ENCODE assay signal across 8 mouse cellular contexts in the genomic region with DNA sequence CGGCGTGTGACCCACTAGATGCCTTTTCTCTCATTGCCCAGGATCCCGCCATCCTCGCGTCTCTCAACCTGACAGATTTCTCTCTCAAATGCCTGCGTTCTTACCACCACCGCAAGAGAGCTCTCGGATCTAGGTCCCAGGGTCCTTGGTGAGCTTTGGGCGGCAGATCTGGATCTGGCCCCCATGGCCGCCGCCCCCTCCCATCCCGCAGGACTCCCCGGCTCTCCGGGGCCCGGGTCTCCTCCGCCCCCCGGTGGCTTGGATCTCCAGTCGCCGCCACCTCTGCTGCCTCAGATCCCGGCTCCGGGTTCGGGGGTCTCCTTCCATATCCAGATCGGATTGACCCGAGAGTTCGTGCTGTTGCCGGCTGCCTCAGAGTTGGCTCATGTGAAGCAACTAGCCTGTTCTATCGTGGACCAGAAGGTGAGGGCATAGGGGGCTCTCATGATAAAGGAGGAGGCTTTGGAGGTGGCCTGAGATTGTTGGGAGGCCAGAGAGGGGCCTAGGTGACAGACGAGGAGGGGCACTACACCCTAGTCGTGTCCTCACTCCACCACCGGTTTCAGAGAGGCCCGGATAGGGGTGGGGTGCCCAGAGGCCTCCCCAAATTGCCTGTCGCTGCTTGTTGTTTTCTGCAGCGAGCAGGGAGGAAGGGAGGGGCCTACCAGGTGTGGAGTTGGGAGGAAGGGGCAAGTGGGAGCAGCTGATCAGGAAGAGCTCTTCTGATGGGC. TPM values are rescaled to one million over a fixed set of nuclear protein-coding genes. Genes with fewer than 3 reads are reported as not detected.
A peak's percentile ranks its signal among the peaks of the same experiment; 100 is the strongest.
DNase-seq lines count a peak whose midpoint lies in the region; ATAC-seq and TF ChIP-seq lines count a peak whose summit lies in the region.

No protein-coding gene starts in this region.

- WGBS in embryonic facial prominence, embryonic 14.5 days, result under 1% methylated on average over 31 of the region's 33 CpGs
- WGBS in hindbrain, embryonic 12.5 days, result 2% methylated on average over 33 of the region's 33 CpGs
- WGBS in limb, embryonic 15.5 days, result under 1% methylated on average over 32 of the region's 33 CpGs
- WGBS in midbrain, embryonic 15.5 days, result 2% methylated on average over 33 of the region's 33 CpGs

- intact Hi-C loops in gastrocnemius, adult 2 months (cut with DNase I), result no loop called here
- intact Hi-C loops in gastrocnemius, postnatal 14 days (cut with DNase I; ENCODE audit: low total_unique reads), result no loop called here

- H3K4me2 ChIP-seq in embryonic facial prominence, embryonic 14.5 days (ENCODE audit: low read depth, low read length), result peak overlapping the region; percentile 96
- peak overlapping the region; percentile 92 for H3K4me2 ChIP-seq in hindbrain, embryonic 12.5 days (replicated peaks)
- peak overlapping the region; percentile 92 for H3K4me2 ChIP-seq in limb, embryonic 15.5 days
- peak overlapping the region; percentile 94 for H3K4me2 ChIP-seq in midbrain, embryonic 15.5 days

- peak; percentile 44 for DNase-seq in gastrocnemius, adult 2 months
- DNase-seq in gastrocnemius, postnatal 14 days, result no peak
- peak; percentile 73 for DNase-seq in embryonic facial prominence, embryonic 14.5 days (ENCODE audit: low spot score)
- peak; percentile 89 for DNase-seq in thymus, postnatal 14 days
- DNase-seq in frontal cortex, postnatal 36 days (ENCODE audit: low spot score in 2 of 2), result no peak

- H3K9me3 ChIP-seq in embryonic facial prominence, embryonic 14.5 days (ENCODE audit: control insufficient read depth, low read length), result no peaks in the 10 kb centered on the region
- no peaks in the 10 kb centered on the region for H3K9me3 ChIP-seq in hindbrain, embryonic 12.5 days (replicated peaks)
- H3K9me3 ChIP-seq in limb, embryonic 15.5 days, result no peaks in the 10 kb centered on the region
- H3K9me3 ChIP-seq in midbrain, embryonic 15.5 days, result no peaks in the 10 kb centered on the region

- H3K4me1 ChIP-seq in embryonic facial prominence, embryonic 14.5 days (ENCODE audit: control insufficient read depth, insufficient read depth, low read length), result peaks cover 24% of the 10 kb centered on the region
- H3K4me1 ChIP-seq in hindbrain, embryonic 12.5 days, result peaks cover 31% of the 10 kb centered on the region
- peaks cover 36% of the 10 kb centered on the region for H3K4me1 ChIP-seq in limb, embryonic 15.5 days
- peaks cover 27% of the 10 kb centered on the region for H3K4me1 ChIP-seq in midbrain, embryonic 15.5 days

- H3K36me3 ChIP-seq in embryonic facial prominence, embryonic 14.5 days (ENCODE audit: control insufficient read depth, insufficient read depth, low read length), result peaks cover 44% of the 10 kb centered on the region
- H3K36me3 ChIP-seq in hindbrain, embryonic 12.5 days, result peaks cover 30% of the 10 kb centered on the region
- H3K36me3 ChIP-seq in limb, embryonic 15.5 days, result peaks cover 45% of the 10 kb centered on the region
- peaks cover 25% of the 10 kb centered on the region for H3K36me3 ChIP-seq in midbrain, embryonic 15.5 days (replicated peaks)

- peak overlapping the region; percentile 86 for H3K9ac ChIP-seq in embryonic facial prominence, embryonic 14.5 days (ENCODE audit: low read depth, low read length)
- peak overlapping the region; percentile 76 for H3K9ac ChIP-seq in hindbrain, embryonic 12.5 days
- H3K9ac ChIP-seq in limb, embryonic 15.5 days, result peak overlapping the region; percentile 62
- H3K9ac ChIP-seq in midbrain, embryonic 15.5 days, result peak overlapping the region; percentile 53

- H3K4me3 ChIP-seq in gastrocnemius, adult 2 months, result peak overlapping the region; percentile 92
- peak overlapping the region; percentile 68 for H3K4me3 ChIP-seq in embryonic facial prominence, embryonic 14.5 days (ENCODE audit: low read depth, low read length)
- peak overlapping the region; percentile 51 for H3K4me3 ChIP-seq in hindbrain, embryonic 12.5 days
- peak overlapping the region; percentile 62 for H3K4me3 ChIP-seq in limb, embryonic 15.5 days
- H3K4me3 ChIP-seq in midbrain, embryonic 15.5 days, result peak overlapping the region; percentile 64

- peak; percentile 9; the same call in 1 of the 2 replicates for ATAC-seq in embryonic facial prominence, embryonic 14.5 days (ENCODE audit: low read depth)
- ATAC-seq in hindbrain, embryonic 12.5 days (ENCODE audit: low FRiP score), result 0 out of 2 replicates have a peak, but pooled peaks have one; percentile 17
- ATAC-seq in limb, embryonic 15.5 days (ENCODE audit: insufficient number of reproducible peaks, low FRiP score, low TSS enrichment, low read depth), result no peak
- ATAC-seq in midbrain, embryonic 15.5 days (replicated peaks), result peak; percentile 13; the same call in 1 of the 2 replicates

- H3K27ac ChIP-seq in gastrocnemius, adult 2 months, result peak overlapping the region; percentile 93
- peak overlapping the region; percentile 88 for H3K27ac ChIP-seq in embryonic facial prominence, embryonic 14.5 days (replicated peaks; ENCODE audit: low read depth, low read length)
- H3K27ac ChIP-seq in hindbrain, embryonic 12.5 days, result peak overlapping the region; percentile 73
- peak overlapping the region; percentile 89 for H3K27ac ChIP-seq in limb, embryonic 15.5 days
- peak overlapping the region; percentile 72 for H3K27ac ChIP-seq in midbrain, embryonic 15.5 days

- TF ChIP-seq CTCF in gastrocnemius, adult 2 months (IDR thresholded peaks at IDR 0.05), result no peak

- no peaks in the 10 kb centered on the region for H3K27me3 ChIP-seq in embryonic facial prominence, embryonic 14.5 days (replicated peaks; ENCODE audit: control insufficient read depth, insufficient read depth, low read length)
- no peaks in the 10 kb centered on the region for H3K27me3 ChIP-seq in hindbrain, embryonic 12.5 days
- H3K27me3 ChIP-seq in limb, embryonic 15.5 days, result no peaks in the 10 kb centered on the region
- no peaks in the 10 kb centered on the region for H3K27me3 ChIP-seq in midbrain, embryonic 15.5 days (replicated peaks)

RNA-seq across cellular contexts. Expression of gene Prkd2, which starts 0.9 kb away (rescaled TPM):
- total RNA-seq in gastrocnemius, adult 2 months (2021), result 1 to 10 TPM; 3.9 to 8.2 TPM
- total RNA-seq in gastrocnemius, postnatal 14 days (2021), result 10 to 100 TPM in 1 of 2 experiments, 1 to 10 TPM in 1; 8.5 to 11.8 TPM
- polyA plus RNA-seq in embryonic facial prominence, embryonic 14.5 days (2014; fragmentation: Nextera tagmentation; extraction: Ambion mirVana), result 14.4 and 16.5 TPM in 2 replicates
- 8.8 and 9.3 TPM in 2 replicates for polyA plus RNA-seq in hindbrain, embryonic 12.5 days (2016; fragmentation: Nextera tagmentation; extraction: Ambion mirVana)
- polyA plus RNA-seq in limb, embryonic 15.5 days (2015; fragmentation: Nextera tagmentation; extraction: Ambion mirVana), result 20.5 and 21.9 TPM in 2 replicates
- polyA plus RNA-seq in midbrain, embryonic 15.5 days (2015; fragmentation: Nextera tagmentation; extraction: Ambion mirVana), result 6.7 TPM in 2 replicates

RNA-seq across cellular contexts. Expression of gene Fkrp, which starts 27.1 kb away (rescaled TPM):
- total RNA-seq in gastrocnemius, adult 2 months (2021), result 10 to 100 TPM; 51.2 to 58.3 TPM
- total RNA-seq in gastrocnemius, postnatal 14 days (2021), result 10 to 100 TPM; 24.2 to 25.8 TPM
- polyA plus RNA-seq in embryonic facial prominence, embryonic 14.5 days (2014; fragmentation: Nextera tagmentation; extraction: Ambion mirVana), result 28.2 and 28.6 TPM in 2 replicates
- polyA plus RNA-seq in hindbrain, embryonic 12.5 days (2016; fragmentation: Nextera tagmentation; extraction: Ambion mirVana), result 38.7 and 39.1 TPM in 2 replicates
- polyA plus RNA-seq in limb, embryonic 15.5 days (2015; fragmentation: Nextera tagmentation; extraction: Ambion mirVana), result 25.8 and 27.1 TPM in 2 replicates
- 51.9 and 55.1 TPM in 2 replicates for polyA plus RNA-seq in midbrain, embryonic 15.5 days (2015; fragmentation: Nextera tagmentation; extraction: Ambion mirVana)

RNA-seq across cellular contexts. Expression of gene Strn4, which starts 27.9 kb away (rescaled TPM):
- 10 to 100 TPM; 16.2 to 16.6 TPM for total RNA-seq in gastrocnemius, adult 2 months (2021)
- total RNA-seq in gastrocnemius, postnatal 14 days (2021), result 10 to 100 TPM; 22.6 to 29.3 TPM
- 97.4 and 107 TPM in 2 replicates for polyA plus RNA-seq in embryonic facial prominence, embryonic 14.5 days (2014; fragmentation: Nextera tagmentation; extraction: Ambion mirVana)
- polyA plus RNA-seq in hindbrain, embryonic 12.5 days (2016; fragmentation: Nextera tagmentation; extraction: Ambion mirVana), result 180 and 183 TPM in 2 replicates
- polyA plus RNA-seq in limb, embryonic 15.5 days (2015; fragmentation: Nextera tagmentation; extraction: Ambion mirVana), result 85.8 and 96.1 TPM in 2 replicates
- 205 and 227 TPM in 2 replicates for polyA plus RNA-seq in midbrain, embryonic 15.5 days (2015; fragmentation: Nextera tagmentation; extraction: Ambion mirVana)

RNA-seq across cellular contexts. Expression of gene Dact3, which starts 31.5 kb away (rescaled TPM):
- 1 to 10 TPM in 1 of 2 experiments, under 1 TPM in 1; 0.99 to 1.7 TPM for total RNA-seq in gastrocnemius, adult 2 months (2021)
- total RNA-seq in gastrocnemius, postnatal 14 days (2021), result 1 to 10 TPM; 3.9 to 7.1 TPM
- 7.2 and 7.6 TPM in 2 replicates for polyA plus RNA-seq in embryonic facial prominence, embryonic 14.5 days (2014; fragmentation: Nextera tagmentation; extraction: Ambion mirVana)
- 9.0 and 10.4 TPM in 2 replicates for polyA plus RNA-seq in hindbrain, embryonic 12.5 days (2016; fragmentation: Nextera tagmentation; extraction: Ambion mirVana)
- polyA plus RNA-seq in limb, embryonic 15.5 days (2015; fragmentation: Nextera tagmentation; extraction: Ambion mirVana), result 4.0 TPM in 2 replicates
- 4.7 and 4.8 TPM in 2 replicates for polyA plus RNA-seq in midbrain, embryonic 15.5 days (2015; fragmentation: Nextera tagmentation; extraction: Ambion mirVana)

RNA-seq across cellular contexts. Expression of gene Gng8, which starts 48.0 kb away (rescaled TPM):
- total RNA-seq in gastrocnemius, adult 2 months (2021), result not detected
- under 1 TPM; 0.47 to 0.66 TPM for total RNA-seq in gastrocnemius, postnatal 14 days (2021)
- polyA plus RNA-seq in embryonic facial prominence, embryonic 14.5 days (2014; fragmentation: Nextera tagmentation; extraction: Ambion mirVana), result 27.0 and 29.1 TPM in 2 replicates
- polyA plus RNA-seq in hindbrain, embryonic 12.5 days (2016; fragmentation: Nextera tagmentation; extraction: Ambion mirVana), result 12.1 and 13.6 TPM in 2 replicates
- 11.8 and 15.0 TPM in 2 replicates for polyA plus RNA-seq in limb, embryonic 15.5 days (2015; fragmentation: Nextera tagmentation; extraction: Ambion mirVana)
- 9.7 and 16.6 TPM in 2 replicates for polyA plus RNA-seq in midbrain, embryonic 15.5 days (2015; fragmentation: Nextera tagmentation; extraction: Ambion mirVana)

Comparison
In these comparisons a context has a peak if more than half of its experiments do, and no peak if none do; other contexts are left out.
1. DNase-seq: peak in gastrocnemius, adult 2 months (single experiment), embryonic facial prominence, embryonic 14.5 days (single experiment) and thymus, postnatal 14 days (single experiment); none in gastrocnemius, postnatal 14 days (single experiment) and frontal cortex, postnatal 36 days (0 of 2).
2. Peak in every context shown above with its lines, with median percentiles within 50 percentile points of each other: H3K27ac ChIP-seq, H3K4me3 ChIP-seq, H3K4me2 ChIP-seq and H3K9ac ChIP-seq.